Mouse (Mus musculus) liver, postnatal 0 days (tissue): Measurements from ENCODE around the gene Ect2. TPM values are rescaled to one million over a fixed set of nuclear protein-coding genes. Genes with fewer than 3 reads are reported as not detected.

Experiments used
- ATAC-seq: fragments of 200-750 bp; cut with Nextera tagmentation; 2 replicates; pipeline ENCODE4 v1.8.0; 2017; ENCODE audit warnings: mild to moderate bottlenecking, moderate library complexity
- DNase-seq: peaks from one replicate; pipeline ENCODE4 v3.0.0-alpha.2; 2016
- H3K27ac ChIP-seq: fragments of 300-500 bp; sonication (generic); 2 replicates; pipeline ENCODE4 v1.5.1; 2014; ENCODE audit warnings: antibody characterized with exemption, moderate library complexity, mild to moderate bottlenecking, low read depth
- H3K27me3 ChIP-seq: fragments of 300-500 bp; sonication (generic); 2 replicates; pipeline ENCODE4 v1.6.1; 2014; ENCODE audit warnings: low read length, control low read depth, mixed read lengths; ENCODE audit not compliant: insufficient read depth
- H3K36me3 ChIP-seq: fragments of 300-500 bp; sonication (generic); replicated peaks from 2 replicates; pipeline ENCODE4 v1.6.1; 2014; ENCODE audit warnings: mild to moderate bottlenecking, control low read depth, low read length, moderate library complexity, mixed read lengths; ENCODE audit not compliant: insufficient read depth
- H3K4me1 ChIP-seq: fragments of 300-500 bp; sonication (generic); 2 replicates; pipeline ENCODE4 v1.6.1; 2014; ENCODE audit warnings: antibody characterized with exemption, mild to moderate bottlenecking, control low read depth; ENCODE audit not compliant: insufficient read depth
- H3K4me2 ChIP-seq: fragments of 300-500 bp; sonication (generic); 2 replicates; pipeline ENCODE4 v1.6.1; 2014; ENCODE audit warnings: low read depth, mild to moderate bottlenecking, low read length, moderate library complexity, mixed read lengths
- H3K4me3 ChIP-seq: fragments of 300-500 bp; sonication (generic); 2 replicates; pipeline ENCODE4 v1.5.1; 2014; ENCODE audit warnings: low read depth, low read length
- H3K9ac ChIP-seq: fragments of 300-500 bp; sonication (generic); replicated peaks from 2 replicates; pipeline ENCODE4 v1.6.1; 2014; ENCODE audit warnings: mild to moderate bottlenecking, moderate library complexity
- H3K9me3 ChIP-seq: fragments of 300-500 bp; sonication (generic); 2 replicates; pipeline ENCODE4 v1.6.1; 2016; ENCODE audit warnings: mild to moderate bottlenecking, control low read depth, low read length, mixed read lengths
- CTCF ChIP-seq: sonication (generic); IDR thresholded peaks from 2 replicates; pipeline ENCODE4 v1.5.1; 2016; ENCODE audit warnings: antibody characterized with exemption, low read depth
- EP300 ChIP-seq: IDR thresholded peaks from 2 replicates; pipeline ENCODE4 v1.6.1; 2016; ENCODE audit warnings: antibody characterized with exemption, low read depth, mild to moderate bottlenecking
- WGBS: fragments of 180-500 bp; shearing (Covaris S2); extraction: QIAGEN DNeasy Blood & Tissue Kit; methylation state at CpG from one replicate; pipeline ENCODE4 v1.1.7; 2014; ENCODE audit not compliant: insufficient replicate concordance; 5-methylcytosine and 5-hydroxymethylcytosine counted together
- polyA plus RNA-seq: library from polyadenylated mRNA; unstranded; fragments of >200 nt; fragmentation: Nextera tagmentation; extraction: Ambion mirVana; gene quantifications from 2 replicates; pipeline ENCODE4 v1.2.1, GENCODE M21; 2015

Ect2 gene
- polyA plus RNA-seq, 1 experiment from 2014 or later = 12.5 TPM

DNA sequence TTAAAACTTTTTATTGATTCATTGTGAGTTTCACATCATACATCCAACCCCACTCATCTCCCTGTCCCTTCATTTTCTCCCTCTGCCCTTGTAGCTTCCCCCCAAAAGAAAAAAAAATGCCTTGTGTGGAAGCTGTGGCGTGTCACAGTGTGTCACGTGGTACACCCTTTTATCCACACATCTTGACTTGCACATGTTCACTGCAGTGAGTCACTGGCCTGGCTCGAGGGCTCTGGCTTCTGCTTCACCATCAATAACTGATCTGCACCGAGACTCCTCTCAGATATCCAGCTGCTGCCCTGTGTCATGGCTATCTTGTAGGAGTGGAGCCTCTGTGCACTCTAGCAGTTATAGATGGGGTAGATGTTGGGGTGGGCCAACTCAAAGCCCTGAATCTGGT lies 41.5 kb upstream of the Ect2 start:
- H3K4me1 ChIP-seq = peaks cover 42% of the 10 kb centered on the region
- WGBS = 64% methylated on average over 4 of the region's 4 CpGs
- 0 out of 2 replicates have a peak, but pooled peaks have one; percentile 10 for ATAC-seq

DNA sequence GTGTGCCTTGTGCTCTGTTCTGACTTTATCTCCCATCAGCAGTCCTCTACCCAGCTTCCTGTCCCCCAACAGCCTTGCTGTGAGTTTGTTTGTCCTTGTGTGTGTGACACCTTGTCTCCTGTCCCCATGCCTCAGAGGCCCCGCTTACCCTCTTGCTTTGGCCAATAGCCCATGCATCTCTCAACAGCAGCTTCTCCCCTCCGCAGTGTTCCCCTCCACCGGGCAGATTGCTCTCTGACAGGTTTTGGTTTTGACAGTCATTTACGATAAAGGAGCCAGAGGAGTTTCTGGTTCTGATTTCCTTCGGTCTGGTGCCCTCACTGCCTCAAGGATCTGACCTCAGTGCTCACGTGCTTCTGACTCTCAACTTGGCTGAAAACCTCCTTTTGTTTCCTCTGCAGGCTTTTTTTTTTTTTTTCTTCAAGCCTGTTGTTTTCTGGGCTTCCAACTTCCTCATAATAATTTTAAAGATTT lies 40.2 kb upstream of the Ect2 start:
- 33% methylated on average over 6 of the region's 6 CpGs for WGBS
- ATAC-seq = peak; percentile 58
- H3K27ac ChIP-seq = peak overlapping the region; percentile 75

More for the DNA sequence above, 41.5 kb upstream of the Ect2 start:
- Histone ChIP-seq H3K27me3 (no peaks in the 10 kb centered on the region), H3K36me3 (no peaks in the 10 kb centered on the region), H3K27ac (no peak overlapping the region), H3K9ac (no peak overlapping the region), H3K4me2 (no peak overlapping the region), H3K4me3 (no peak overlapping the region), H3K9me3 (no peaks in the 10 kb centered on the region)
- DNase-seq = no peak
- TF ChIP-seq EP300 (no peak), CTCF (no peak)

DNA sequence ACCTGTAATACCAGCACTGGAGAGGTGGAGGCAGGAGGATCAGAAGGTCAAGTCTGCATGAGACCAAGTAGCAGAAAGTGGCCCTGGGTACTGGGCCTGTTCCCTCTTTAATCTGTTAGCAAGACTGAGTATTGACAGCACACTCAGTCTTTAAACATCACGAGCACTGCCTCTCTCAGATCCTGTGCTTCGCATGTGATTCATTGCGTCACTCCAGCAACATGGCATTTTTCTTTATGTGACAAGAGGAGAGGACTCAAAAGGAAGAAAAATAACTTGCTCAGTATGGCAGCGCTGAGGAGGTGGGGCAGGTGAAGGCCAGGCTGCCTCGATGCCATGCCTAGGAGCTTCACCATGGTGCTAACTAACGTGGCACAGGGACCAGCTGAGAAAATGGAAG lies 38.2 kb upstream of the Ect2 start:
- no peak overlapping the region for H3K4me2 ChIP-seq
- ATAC-seq (no peak), DNase-seq (peak; percentile 27)
- no peaks in the 10 kb centered on the region for H3K9me3 ChIP-seq
- no peak overlapping the region for H3K9ac ChIP-seq
- no peaks in the 10 kb centered on the region for H3K27me3 ChIP-seq
- H3K27ac ChIP-seq = peak overlapping the region; percentile 76
- H3K4me1 ChIP-seq = peaks cover 43% of the 10 kb centered on the region
- TF ChIP-seq CTCF (no peak), EP300 (no peak)
- WGBS = 54% methylated on average over 6 of the region's 6 CpGs
- H3K36me3 ChIP-seq = 0 out of 2 replicates have a peak, but pooled peaks cover 4% of the 10 kb centered on the region
- no peak overlapping the region for H3K4me3 ChIP-seq

More for the DNA sequence above, 40.2 kb upstream of the Ect2 start:
- Histone ChIP-seq H3K4me1 (peaks cover 40% of the 10 kb centered on the region), H3K9me3 (no peaks in the 10 kb centered on the region), H3K4me2 (no peak overlapping the region), H3K9ac (no peak overlapping the region), H3K27me3 (no peaks in the 10 kb centered on the region), H3K36me3 (0 out of 2 replicates have a peak, but pooled peaks cover 2% of the 10 kb centered on the region), H3K4me3 (no peak overlapping the region)
- TF ChIP-seq EP300 = 0 out of 2 replicates have a peak, but pooled peaks have one; percentile 46
- no peak for TF ChIP-seq CTCF
- peak; percentile 36 for DNase-seq

DNA sequence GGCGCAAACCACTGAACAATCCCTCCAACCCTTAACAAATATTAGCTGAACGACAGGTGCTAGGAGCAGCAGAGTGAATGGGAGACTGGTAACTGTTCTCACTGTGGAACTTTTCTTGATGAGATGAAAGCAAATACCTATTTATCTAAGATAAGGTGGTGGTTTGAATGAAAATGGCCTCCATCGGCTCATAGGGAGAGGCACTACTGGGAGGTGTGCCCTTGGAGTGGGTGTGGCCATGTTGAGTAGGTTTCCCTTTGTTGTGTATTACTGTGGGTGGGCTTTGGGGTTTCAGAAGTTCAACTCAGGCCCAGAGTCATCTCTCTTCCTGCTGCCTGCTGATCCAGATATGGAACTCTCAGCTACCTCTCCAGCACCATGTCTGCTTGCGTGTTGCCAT lies 37.2 kb upstream of the Ect2 start:
- no peak overlapping the region for H3K4me3 ChIP-seq
- TF ChIP-seq CTCF = no peak
- no peak for TF ChIP-seq EP300
- no peak overlapping the region for H3K27ac ChIP-seq
- no peak for DNase-seq
- peaks cover 43% of the 10 kb centered on the region for H3K4me1 ChIP-seq
- no peak overlapping the region for H3K9ac ChIP-seq
- WGBS = 73% methylated on average over 4 of the region's 4 CpGs
- H3K9me3 ChIP-seq = no peaks in the 10 kb centered on the region
- H3K36me3 ChIP-seq = 0 out of 2 replicates have a peak, but pooled peaks cover 4% of the 10 kb centered on the region
- H3K27me3 ChIP-seq = no peaks in the 10 kb centered on the region
- H3K4me2 ChIP-seq = no peak overlapping the region
- ATAC-seq = no peak

DNA sequence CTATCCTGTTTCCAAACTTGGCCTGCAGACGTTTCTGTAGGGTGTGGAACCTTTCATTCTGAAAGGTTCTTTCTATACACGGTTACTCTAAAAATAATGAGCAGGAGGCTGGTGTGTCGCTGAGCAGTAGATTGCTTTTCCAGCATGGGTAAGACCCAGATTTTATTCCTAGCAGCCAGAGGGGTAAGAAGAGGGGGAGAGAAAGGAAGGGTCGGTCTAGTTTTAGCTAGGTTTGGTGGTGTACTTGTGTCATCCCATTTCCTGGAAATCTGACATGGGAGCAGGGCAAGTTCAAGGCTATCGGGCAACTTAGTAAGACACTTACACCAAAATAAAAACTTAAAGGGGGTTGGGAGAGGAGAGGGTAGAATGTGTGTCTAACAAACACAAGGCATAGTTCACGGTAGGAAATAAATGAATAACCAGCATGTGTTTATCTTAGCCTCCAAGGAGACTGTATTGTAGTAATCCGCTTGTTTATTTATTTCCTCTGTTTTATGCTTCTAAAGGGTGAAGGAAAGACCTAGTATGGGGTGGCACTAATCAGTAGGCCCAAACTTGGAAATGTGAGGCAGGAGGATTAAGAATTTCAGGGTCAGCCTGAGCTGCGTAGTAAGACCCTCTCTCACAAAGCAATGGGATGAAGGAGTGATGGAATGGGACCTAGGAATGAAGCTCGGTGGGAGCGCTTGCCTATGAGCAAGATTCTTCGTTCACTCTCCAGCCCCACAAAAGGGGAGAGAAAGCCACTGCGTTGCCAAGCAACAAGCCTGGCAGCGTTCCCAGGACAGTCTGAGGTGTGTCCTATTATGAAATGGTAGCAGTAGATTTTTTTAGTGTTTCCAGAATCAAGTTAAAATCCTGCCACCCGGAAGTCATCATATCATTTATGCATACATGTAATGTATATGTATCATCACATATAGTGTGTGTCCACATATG lies 35.9 kb upstream of the Ect2 start:
- no peak for TF ChIP-seq EP300
- TF ChIP-seq CTCF = no peak
- DNase-seq = peak; percentile 77
- H3K27ac ChIP-seq = peak overlapping the region; percentile 62

DNA sequence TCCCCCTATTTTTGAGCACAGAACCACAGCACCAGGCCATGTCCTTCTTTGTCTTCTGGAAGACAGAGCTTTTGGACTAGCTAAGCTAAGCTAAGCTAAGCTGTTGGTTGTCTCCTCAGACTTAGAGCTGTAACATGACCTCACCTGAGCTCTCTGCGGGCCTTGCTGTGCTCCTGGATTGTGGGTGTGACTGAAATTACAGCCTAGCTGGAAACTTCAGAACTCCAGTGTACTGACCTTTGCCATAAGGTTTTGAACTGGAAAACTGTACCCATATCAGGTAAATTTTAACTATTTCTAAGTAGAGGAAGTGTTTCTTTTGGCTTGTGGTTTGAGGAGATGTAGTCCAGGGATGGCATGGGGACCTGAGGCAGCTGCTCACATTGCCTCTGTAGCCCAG lies 34.7 kb upstream of the Ect2 start:
- no peak for DNase-seq
- Histone ChIP-seq H3K9me3 (no peaks in the 10 kb centered on the region), H3K4me1 (peaks cover 39% of the 10 kb centered on the region), H3K27me3 (no peaks in the 10 kb centered on the region), H3K4me2 (no peak overlapping the region), H3K27ac (peak overlapping the region; percentile 46), H3K36me3 (0 out of 2 replicates have a peak, but pooled peaks cover 7% of the 10 kb centered on the region), H3K9ac (no peak overlapping the region; the same call in 1 of the 2 replicates), H3K4me3 (no peak overlapping the region)
- WGBS = 55% methylated on average over 1 of the region's 1 CpGs
- TF ChIP-seq EP300 (no peak), CTCF (no peak)
- no peak for ATAC-seq

More for the DNA sequence above, 35.9 kb upstream of the Ect2 start:
- no peak overlapping the region for H3K9ac ChIP-seq
- H3K4me3 ChIP-seq = no peak overlapping the region
- peak; percentile 60 for ATAC-seq
- WGBS = 57% methylated on average over 14 of the region's 14 CpGs
- no peaks in the 10 kb centered on the region for H3K27me3 ChIP-seq
- H3K36me3 ChIP-seq = 0 out of 2 replicates have a peak, but pooled peaks cover 7% of the 10 kb centered on the region
- H3K4me2 ChIP-seq = no peak overlapping the region
- no peaks in the 10 kb centered on the region for H3K9me3 ChIP-seq
- H3K4me1 ChIP-seq = peaks cover 38% of the 10 kb centered on the region
